Mouse (Mus musculus) bone marrow, adult 2 months (tissue): ENCODE measurements around the gene Bcl7c.
"Not testable (repeated sequence)": the region's sequence is repeated elsewhere in the genome, so short reads cannot be mapped to it uniquely, and the experiment has no call there.

Experiments
- CTCF ChIP-seq: fragments of 200-500 bp; IDR thresholded peaks from 2 replicates; pipeline ENCODE4 v1.5.1; 2011; ENCODE audit warnings: low read length, control low read depth; ENCODE audit not compliant: control insufficient read depth, insufficient read depth
- POLR2A ChIP-seq: fragments of 200-500 bp; IDR thresholded peaks from 2 replicates; pipeline ENCODE4 v1.6.1; 2011; ENCODE audit warnings: low read depth, mild to moderate bottlenecking, control low read depth, low read length, borderline replicate concordance; ENCODE audit not compliant: control insufficient read depth

GRCm38 (mm10) chr7:127693730-127694129 is 15.0 kb downstream of the Bcl7c start:
- TF ChIP-seq POLR2A, CTCF: not testable (repeated sequence)
